Mouse (Mus musculus) neutrophil, adult 5-6 weeks (primary cell): ENCODE results near the gene Sytl1. TPM values are rescaled to one million over a fixed set of nuclear protein-coding genes. Genes with fewer than 3 reads are reported as not detected.

ENCODE experiments used
- ATAC-seq: fragments of 151-379, 151-347 bp; 2 replicates; pipeline ENCODE4 v1.8.0; 2017; ENCODE audit warnings: mild to moderate bottlenecking, moderate TSS enrichment; ENCODE audit not compliant: insufficient number of reproducible peaks, poor library complexity, low FRiP score, severe bottlenecking; ENCODE audit errors: extremely low read depth
- total RNA-seq: library from RNA; stranded (forward); fragments of 200-1000 nt; gene quantifications from 2 replicates; pipeline ENCODE4 v1.2.3, GENCODE M21; 2017

Gene Sytl1
- total RNA-seq: 2.9 and 5.0 TPM in 2 replicates

DNA sequence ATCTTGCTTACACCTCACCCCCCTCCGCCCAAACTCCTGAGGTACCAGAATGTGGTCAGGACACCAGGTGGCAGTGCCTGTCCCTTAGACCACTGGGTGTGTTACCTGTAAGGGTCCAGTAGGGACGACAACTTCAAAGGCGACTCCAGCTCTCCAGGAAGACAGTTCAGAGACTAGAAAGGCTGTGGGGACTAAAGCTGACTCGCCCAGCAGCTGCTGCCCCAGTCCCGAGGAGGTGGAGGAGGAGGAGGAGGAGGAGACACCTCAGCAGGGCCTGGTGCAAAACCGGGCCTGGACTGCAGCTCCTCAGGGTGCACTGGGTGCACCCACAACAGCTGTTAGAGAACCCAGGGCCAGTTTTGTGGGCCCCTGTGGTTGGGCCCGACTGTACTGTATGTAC is at the start of gene Sytl1:
Gene Sytl1, minus strand, starts transcription at position 232 of the 400 bp plus-strand sequence.
- ATAC-seq: no peak

- ATAC-seq: peak; percentile 73; the same call in 1 of the 2 replicates
Measured at GRCm38 (mm10) chr4:133309948-133310347, 47.0 kb upstream of the Sytl1 start.

- peak; percentile 52; the same call in 1 of the 2 replicates for ATAC-seq
Measured at GRCm38 (mm10) chr4:133307331-133307730, 44.4 kb upstream of the Sytl1 start.

- no peak for ATAC-seq
Measured at GRCm38 (mm10) chr4:133305825-133306224, 42.9 kb upstream of the Sytl1 start.

GRCm38 (mm10) chr4:133304770-133305169 is 41.9 kb upstream of the Sytl1 start:
- no peak for ATAC-seq

- ATAC-seq: no peak
Measured at GRCm38 (mm10) chr4:133302668-133303067, 39.8 kb upstream of the Sytl1 start.

DNA sequence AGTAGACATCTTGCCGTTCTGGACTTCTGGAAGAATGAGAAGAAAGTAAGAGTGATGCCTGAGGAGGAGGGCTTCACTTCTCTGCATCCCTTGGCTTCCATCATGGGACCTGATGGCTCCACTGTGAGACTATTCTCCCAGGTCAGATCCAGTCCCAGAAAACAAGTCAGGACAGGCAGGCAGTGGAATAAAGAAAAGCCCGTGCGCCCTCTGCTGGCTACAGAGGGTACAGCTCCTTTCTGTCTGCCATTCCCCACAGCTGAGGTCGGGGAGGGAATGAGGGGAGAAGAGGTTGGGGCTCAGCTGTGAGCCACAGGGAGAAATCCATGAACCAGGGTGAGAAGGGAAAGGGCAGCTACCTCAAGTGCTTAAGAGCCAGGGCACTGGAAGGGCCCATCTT is 38.9 kb upstream of the Sytl1 start:
- ATAC-seq: no peak

- ATAC-seq: no peak
Measured at GRCm38 (mm10) chr4:133300421-133300820, 37.5 kb upstream of the Sytl1 start.

- no peak for ATAC-seq
Measured at GRCm38 (mm10) chr4:133299701-133300100, 36.8 kb upstream of the Sytl1 start.

GRCm38 (mm10) chr4:133298516-133299365 is 35.8 kb upstream of the Sytl1 start:
- no peak for ATAC-seq

DNA sequence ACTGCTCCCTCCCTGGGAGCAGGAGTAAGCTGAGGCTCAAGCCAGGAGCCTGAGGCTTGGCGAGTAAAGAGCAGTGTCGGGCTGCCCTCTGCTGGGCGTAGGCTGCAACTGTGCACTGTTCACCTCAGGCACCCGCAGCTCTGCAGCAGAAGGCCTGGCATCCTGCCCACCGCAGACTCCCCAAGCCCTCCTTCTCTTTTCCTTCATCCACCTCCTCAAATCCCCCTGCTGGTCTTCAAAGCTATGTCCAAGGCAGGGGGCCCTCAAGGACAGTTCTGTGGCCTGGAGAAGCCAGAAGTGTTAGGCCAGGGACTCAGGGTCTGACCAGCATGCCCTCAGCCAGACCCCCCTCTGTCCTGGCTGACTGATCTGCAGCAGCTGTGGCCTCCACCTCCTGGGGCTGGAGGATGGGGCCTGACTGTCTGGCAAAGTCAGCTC is 34.9 kb upstream of the Sytl1 start:
- peak; percentile 53 for ATAC-seq

- no peak; the same call in 1 of the 2 replicates for ATAC-seq
Measured at GRCm38 (mm10) chr4:133297360-133297759, 34.4 kb upstream of the Sytl1 start.

GRCm38 (mm10) chr4:133294084-133294483 is 31.2 kb upstream of the Sytl1 start:
- ATAC-seq: no peak

DNA sequence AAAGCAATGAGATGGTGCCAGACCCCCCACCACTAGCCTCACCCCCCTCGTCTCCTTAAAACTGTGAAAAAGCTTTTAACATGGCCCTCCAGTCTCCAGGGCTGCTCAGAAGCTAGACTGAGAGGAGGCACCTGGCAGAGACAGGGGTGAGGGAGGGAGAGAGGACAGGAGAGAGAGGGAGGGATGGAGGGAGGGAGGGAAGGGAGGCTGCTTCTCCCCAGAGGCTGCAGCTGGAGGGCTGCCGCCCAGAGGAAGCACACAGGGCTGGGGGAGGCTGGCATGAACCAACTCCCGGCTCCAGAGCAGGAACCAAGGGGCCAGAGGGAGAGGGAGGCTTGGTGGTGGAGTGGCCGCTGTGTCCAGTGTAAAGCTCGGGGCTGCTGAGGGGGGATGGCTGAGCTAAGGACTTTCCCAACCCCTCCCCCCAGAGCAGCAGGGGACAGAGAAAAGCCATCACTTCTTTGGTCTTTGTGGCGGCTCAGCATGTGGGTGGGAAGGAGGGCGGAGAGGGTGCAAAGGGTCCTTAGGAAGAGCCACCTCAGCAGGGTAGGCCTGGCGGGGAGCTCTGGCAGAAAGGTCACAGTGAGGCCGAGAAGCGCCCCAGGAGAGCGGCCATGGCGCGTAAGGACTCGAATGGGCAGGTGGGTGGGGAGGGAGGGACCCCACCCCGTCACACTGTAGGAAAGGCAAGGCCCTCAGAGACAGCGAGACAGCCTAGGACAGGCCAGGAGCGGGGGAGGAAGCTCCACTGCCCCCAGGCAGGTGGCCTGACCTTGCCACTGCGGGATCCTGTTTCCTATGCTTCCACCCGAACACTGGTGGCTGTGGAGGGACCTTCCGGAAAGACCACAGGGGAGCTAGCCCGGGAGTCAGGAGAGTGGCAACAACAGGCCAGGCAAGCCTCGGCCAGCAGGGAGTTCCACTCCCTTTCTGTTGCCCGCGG is 30.3 kb upstream of the Sytl1 start:
- no peak for ATAC-seq

DNA sequence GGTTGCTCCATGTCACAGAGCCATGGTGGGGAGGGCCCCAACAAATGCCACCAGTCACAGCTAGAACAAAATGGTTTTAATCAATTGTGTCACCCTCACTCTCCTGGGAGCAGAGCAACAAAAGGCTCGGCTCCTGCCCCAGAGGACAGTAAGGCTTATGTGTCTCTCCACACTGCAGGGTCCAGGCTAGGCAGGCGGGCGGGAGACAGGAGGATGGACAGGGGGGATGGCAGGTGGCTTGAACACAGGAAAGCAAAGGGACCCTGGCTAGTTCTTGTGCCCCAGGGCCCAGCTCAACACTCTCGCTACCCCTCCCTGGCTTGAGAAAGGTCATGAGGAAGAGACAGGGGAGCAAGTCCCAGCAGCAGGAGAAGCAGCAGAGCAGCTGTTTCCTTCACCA is 29.5 kb upstream of the Sytl1 start:
- ATAC-seq: no peak

DNA sequence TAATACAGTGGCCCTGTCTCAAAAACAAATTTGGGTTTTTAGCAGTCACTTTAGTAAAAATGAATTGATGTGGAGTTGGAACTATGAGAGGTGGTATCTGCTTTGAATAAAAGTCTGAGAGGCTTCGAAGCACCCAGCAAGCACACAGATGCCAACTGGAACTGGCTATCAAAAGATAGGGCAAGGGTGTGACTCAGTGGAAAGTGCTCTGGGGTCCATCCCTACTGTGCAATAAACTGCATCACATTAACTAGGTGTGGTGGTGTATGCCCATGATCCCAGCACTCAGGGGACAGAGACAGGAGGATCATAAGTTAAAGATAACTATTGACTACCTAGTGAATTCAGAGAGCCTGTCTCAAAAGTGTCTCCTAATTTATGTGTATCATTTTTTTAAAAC is 28.3 kb upstream of the Sytl1 start:
- ATAC-seq: no peak

GRCm38 (mm10) chr4:133286476-133287077 is 23.7 kb upstream of the Sytl1 start:
- no peak for ATAC-seq

DNA sequence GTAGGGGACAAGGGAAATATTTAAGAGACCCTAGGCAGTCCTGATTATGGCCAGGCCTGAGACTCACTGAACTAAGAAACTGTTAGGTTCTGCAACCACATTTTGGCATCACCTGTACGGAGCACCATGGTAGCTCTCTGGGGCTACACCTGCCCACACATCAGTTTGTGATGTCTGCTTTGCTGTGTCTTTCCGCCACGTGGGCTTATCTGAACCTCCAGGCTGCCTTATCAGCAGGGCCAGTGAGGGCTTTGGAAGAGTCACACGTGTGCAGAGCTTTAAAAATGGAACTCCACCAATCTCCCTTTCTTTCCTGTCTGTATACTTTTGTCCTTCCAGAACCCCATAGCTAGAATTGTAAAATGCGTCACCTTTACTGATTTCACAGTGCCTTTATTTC is 23.0 kb upstream of the Sytl1 start:
- ATAC-seq: no peak

DNA sequence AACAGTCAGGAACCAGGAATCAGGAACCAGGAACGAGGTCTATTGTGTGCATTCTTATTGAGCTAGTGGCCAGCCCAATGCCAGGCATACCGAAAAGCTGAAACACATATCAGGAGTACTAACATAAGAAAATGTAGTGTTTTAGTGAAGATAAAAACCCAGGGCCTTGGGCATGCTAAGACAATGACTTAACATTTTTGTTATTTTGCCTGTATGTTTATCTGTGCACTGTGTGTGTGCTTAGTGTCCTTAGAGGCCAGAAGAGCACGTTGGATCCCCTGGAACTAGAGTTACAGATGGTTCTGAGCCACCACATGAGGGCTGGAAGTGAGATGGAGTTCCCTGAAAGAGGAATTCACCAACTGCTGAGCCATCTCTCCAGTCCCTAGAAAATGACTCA is 22.4 kb upstream of the Sytl1 start:
- ATAC-seq: no peak
